Mouse (Mus musculus) C2C12 (cell line): Measurements from ENCODE around the gene Neu2.

Experiments
- CTCF ChIP-seq: IDR thresholded peaks from one replicate; pipeline ENCODE4 v1.5.1; 2011; ENCODE audit not compliant: control insufficient read depth, insufficient read depth, insufficient read length
- MYOD1 ChIP-seq: IDR thresholded peaks from one replicate; pipeline ENCODE4 v1.6.1; 2011; ENCODE audit warnings: low read depth; ENCODE audit not compliant: control insufficient read depth, insufficient read length

DNA sequence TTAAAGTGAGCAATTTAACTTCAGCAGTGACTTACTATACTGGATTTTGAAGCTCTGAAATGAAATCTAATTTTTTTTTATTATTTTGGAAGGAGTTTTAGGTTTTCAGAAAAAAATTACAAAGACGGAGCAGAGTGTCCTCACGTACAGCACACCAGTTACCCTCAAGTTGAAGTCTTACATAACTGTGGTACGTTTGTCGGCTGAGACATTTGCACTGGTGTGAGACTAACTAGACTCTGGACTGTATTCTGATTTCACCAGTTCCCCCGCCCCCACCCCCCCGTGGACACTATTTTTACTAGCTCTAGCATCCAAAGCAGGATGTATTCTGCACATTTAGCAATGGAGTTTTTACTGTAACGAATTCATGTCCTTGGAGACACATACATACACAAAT lies 90.8 kb downstream of the Neu2 start:
- TF ChIP-seq CTCF (no peak), MYOD1 (no peak)
